Mouse (Mus musculus): Measurements from ENCODE around the gene Fam13a.

The Fam13a gene

GRCm38 (mm10) chr6:59004630-59005029, 19.7 kb downstream of the Fam13a start:
- no peak for DNase-seq (ENCODE audit: extremely low read depth, low read depth, low spot score)

DNA sequence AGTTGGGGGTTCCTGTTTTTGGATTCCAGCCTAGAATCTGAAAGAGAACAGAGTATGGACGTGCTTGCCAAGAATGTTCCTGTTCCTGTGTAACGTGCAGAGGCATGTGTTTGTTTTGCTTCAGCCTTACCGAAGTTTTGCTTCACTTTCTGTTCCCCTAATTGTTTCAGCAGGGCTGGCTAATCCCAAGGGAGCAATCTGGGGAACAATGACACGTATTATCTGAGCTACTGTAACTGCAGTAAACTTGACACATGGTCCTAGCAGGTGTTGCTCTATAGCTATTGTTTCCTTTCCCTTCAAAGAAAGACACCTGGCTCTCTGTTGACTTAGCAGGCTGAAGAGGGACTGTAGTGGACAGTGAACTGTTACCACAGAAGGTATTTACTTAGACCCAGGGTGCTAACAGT, 25.3 kb downstream of the Fam13a start:
- DNase-seq (ENCODE audit: extremely low read depth, low read depth, low spot score): peak; percentile 82

GRCm38 (mm10) chr6:58998528-58998927, 25.8 kb downstream of the Fam13a start:
- no peak for DNase-seq (ENCODE audit: extremely low read depth, low read depth, low spot score)

GRCm38 (mm10) chr6:58989149-58989548, 35.2 kb downstream of the Fam13a start:
- DNase-seq (ENCODE audit: extremely low read depth, low read depth, low spot score): no peak

DNA sequence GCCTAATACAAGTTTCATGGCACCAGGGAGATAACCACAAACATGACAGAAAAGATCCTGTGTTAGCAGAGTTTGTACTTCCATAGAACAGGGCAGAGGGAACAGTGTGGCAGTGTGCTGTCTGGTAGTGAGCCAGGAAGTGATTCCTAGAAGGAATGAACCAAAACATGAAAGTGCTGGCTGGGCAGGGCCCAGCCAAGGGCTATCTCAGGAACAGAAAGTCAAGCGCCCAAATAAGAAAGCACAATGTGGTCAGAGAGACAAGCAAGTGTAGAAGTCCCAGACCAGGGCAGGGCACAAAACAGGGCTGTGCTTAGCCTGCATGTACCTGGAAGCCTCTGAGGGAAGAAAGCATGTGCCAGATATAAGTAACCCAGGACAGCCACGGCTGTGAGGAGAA, 35.6 kb downstream of the Fam13a start:
- DNase-seq (ENCODE audit: extremely low read depth, low read depth, low spot score): no peak

GRCm38 (mm10) chr6:58987166-58987565, 37.2 kb downstream of the Fam13a start:
- DNase-seq (ENCODE audit: extremely low read depth, low read depth, low spot score): no peak

DNA sequence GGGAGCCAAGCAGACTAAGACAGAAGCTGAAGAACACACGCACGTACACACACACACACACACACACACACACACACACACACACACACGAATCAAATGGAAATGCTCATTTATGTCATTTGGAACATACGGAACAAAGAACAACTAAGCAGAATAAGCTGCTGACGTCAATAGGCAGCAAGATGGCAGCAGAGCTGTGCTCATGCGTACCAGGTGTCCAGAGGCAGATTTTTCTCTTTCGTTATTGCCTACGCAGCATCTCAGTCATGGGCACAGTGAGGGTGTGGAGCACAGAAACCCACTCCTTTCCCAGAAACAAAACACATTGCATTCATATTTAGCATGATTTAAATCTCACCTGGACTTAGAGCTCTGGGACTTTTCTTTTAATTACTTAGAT, 39.2 kb downstream of the Fam13a start:
- no peak for DNase-seq (ENCODE audit: extremely low read depth, low read depth, low spot score)

GRCm38 (mm10) chr6:58975249-58975648, 49.1 kb downstream of the Fam13a start:
- no peak for DNase-seq (ENCODE audit: extremely low read depth, low read depth, low spot score)

DNA sequence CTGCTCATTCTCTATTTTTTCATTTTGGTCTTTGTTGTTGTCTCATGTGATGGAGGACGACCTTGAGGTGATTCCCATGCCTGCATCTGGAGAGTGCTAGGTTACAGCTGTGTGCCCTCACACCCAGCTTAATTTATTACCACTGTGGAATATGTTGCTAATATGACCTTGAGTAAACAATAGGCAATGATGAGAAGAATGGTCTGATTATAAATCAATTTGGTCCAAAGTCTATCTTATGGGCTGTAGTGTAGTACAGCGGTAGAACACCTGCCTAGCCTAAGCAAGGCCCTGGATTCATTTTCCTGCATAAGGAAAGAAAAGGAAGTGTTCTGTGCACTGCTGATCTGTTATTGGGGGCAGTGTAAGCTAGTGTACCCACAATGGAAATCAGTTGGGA, 49.9 kb downstream of the Fam13a start:
- no peak for DNase-seq (ENCODE audit: extremely low read depth, low read depth, low spot score)

DNA sequence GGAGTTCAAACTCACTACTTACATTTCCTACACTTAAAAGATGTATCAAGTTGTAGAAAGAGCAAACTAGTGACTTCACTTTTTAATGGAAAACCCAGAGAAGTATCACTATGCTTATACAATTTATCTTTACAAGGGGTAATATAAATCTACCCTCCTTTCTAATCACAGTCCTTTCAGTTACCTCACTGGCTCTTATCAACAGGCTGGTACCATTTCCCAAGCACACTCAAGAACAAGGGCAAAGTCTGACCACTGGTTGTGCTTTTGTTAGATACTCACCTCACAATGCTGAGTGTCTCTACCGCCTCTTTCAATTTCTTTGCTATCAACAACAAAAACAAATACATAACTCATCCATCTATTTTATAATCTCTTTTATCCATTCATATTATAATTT, 51.5 kb downstream of the Fam13a start:
- DNase-seq (ENCODE audit: extremely low read depth, low read depth, low spot score): no peak

- peak; percentile 46 for DNase-seq (ENCODE audit: extremely low read depth, low read depth, low spot score)
Measured at GRCm38 (mm10) chr6:58968272-58968671, 56.1 kb downstream of the Fam13a start.

DNA sequence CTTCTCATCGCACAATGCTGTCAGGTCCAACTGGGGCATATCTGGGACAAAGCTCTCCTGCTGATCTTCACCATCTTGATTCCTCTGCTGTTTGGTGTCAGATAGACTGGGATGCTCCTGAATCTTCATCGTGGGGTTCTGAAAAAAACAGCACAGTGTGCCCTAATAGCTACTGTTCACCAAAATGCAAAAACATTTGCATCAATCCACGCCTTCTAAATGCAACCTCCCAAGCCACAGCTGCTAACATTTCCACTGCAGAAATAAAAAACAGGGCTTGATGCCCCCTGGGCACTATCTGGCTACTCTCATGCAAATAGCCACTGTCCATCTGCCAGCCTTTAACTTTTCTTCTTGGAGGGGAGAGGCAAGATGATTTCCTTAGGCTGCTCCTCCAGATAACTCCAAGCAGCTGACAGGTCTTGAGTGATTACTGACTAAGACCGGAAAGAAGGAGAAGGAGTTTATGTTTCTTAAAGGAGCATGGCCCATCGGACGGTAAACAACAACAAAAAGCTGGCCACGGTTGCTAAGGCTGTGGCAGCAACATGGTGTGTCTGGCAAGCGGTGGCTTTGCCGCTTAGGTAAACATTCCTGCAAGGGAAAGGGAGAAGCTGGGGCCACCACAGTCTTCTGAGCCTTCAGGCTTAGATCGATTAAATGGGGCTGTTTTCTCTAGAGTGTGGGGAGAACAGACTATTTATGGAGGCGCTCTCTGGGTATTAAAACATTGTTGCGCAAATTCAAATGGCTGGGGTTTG, 59.1 kb downstream of the Fam13a start:
- no peak for DNase-seq (ENCODE audit: extremely low read depth, low read depth, low spot score)

- no peak for DNase-seq (ENCODE audit: extremely low read depth, low read depth, low spot score)
Measured at GRCm38 (mm10) chr6:58964565-58964964, 59.8 kb downstream of the Fam13a start.

DNA sequence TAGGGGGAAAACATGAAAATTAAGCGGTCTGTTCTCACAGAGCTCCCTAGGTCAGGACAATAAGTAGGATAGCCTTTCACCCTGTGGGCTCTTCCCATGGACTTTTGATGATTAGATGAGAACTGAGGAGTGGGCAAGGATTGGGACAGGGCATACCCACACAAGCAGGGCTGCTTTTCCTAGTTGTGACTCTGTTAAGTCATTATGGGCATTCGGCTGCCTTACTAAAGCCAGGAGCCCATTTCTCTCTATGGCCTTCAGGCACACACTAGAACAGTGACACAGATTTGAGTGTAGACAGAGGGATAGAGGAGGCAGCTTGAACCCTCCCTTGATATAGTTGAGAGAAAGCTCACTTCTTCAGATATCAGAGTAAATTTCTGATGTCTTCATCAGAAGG, 60.3 kb downstream of the Fam13a start:
- DNase-seq (ENCODE audit: extremely low read depth, low read depth, low spot score): no peak

GRCm38 (mm10) chr6:58962691-58963090, 61.7 kb downstream of the Fam13a start:
- no peak for DNase-seq (ENCODE audit: extremely low read depth, low read depth, low spot score)

- no peak for DNase-seq (ENCODE audit: extremely low read depth, low read depth, low spot score)
Measured at GRCm38 (mm10) chr6:58960523-58960922, 63.8 kb downstream of the Fam13a start.

DNA sequence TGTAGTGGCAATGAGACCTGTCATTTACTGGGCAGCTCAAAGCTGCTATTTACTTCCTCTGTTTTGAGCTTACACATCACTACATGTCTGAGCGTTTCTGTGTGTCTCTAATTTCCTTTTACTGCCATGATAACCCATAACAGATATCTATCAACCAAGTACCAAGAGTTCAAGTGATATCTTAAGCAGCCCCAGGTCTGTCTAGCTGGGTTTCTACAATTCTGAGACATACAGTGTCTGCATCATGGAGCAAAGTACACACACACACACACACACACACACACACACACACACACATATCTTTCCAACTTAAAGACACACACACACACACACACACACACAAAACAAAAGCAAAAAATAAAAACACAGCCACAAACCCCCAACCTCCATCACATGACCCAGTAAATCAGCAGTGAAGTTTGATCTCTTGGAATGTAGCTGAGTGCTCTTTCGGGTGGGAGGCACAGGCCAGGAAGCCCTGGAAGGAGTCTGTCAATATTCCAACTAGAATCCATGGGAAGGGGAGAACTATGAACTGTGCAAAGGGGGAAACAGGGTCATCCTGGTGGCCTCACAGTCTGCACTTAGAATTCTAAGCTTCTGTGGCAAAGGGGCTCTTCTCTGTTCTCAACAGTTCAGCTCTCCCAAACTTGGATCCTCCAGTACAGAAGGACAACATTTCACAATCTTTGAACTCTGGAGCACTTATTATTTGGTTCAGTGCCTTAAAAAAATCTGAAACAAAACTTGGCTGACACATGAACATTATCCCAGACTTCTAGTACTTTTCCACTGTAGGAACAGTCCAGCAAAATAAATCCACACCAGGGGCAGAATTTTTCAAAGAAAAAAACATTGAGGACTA, 73.0 kb downstream of the Fam13a start:
- peak; percentile 34 for DNase-seq (ENCODE audit: extremely low read depth, low read depth, low spot score)

DNA sequence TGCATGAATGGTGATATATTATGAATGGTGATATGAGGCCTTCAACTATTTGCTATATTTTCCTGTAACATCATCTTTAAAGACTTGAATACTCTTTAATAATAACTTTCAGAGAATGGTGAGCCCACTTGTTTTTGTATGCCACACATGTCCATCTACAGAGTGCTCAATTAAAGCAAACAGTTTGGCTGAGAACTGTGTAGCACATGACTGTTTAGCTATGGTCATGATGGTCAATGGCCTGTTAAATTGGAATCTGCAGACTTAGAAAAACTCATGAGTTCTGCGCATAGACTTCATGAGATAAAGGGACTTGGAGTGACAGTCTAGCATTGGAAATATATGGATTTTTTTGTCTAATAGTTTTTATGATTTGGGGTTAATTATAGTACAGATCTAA, 73.9 kb downstream of the Fam13a start:
- DNase-seq (ENCODE audit: extremely low read depth, low read depth, low spot score): no peak

- peak; percentile 21 for DNase-seq (ENCODE audit: extremely low read depth, low read depth, low spot score)
Measured at GRCm38 (mm10) chr6:58946840-58947239, 77.5 kb downstream of the Fam13a start.

- no peak for DNase-seq (ENCODE audit: extremely low read depth, low read depth, low spot score)
Measured at GRCm38 (mm10) chr6:58946246-58946645, 78.1 kb downstream of the Fam13a start.

DNA sequence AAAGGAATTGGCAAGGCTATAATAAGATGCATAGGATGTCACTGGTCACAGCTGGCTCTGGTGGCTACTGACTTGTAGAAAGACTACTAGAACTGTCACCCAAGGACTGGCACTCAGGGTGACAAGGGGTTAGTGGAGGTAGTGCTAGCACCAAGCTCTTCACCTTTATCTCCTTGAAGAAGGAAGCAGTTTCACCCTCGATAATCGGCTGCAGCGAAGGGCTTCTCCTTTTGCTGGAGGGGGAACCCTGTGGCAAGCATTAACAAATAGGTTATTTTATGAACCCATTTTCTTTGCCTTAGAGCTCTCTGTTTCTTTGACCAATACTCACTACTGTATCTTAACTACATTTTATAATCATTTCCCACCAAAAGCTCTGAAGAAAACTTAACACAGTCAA, 80.4 kb downstream of the Fam13a start:
- DNase-seq (ENCODE audit: extremely low read depth, low read depth, low spot score): no peak

GRCm38 (mm10) chr6:58942276-58942675, 82.1 kb downstream of the Fam13a start:
- DNase-seq (ENCODE audit: extremely low read depth, low read depth, low spot score): no peak

Measured in fat pad, adult 2 months (tissue).